Mouse (Mus musculus) kidney, adult 2 months (tissue): ENCODE data around the gene Slco4a1. TPM values are rescaled to one million over a fixed set of nuclear protein-coding genes. Genes with fewer than 3 reads are reported as not detected.

Source experiments
- DNase-seq: peaks from one replicate; pipeline ENCODE4 v3.0.0; 2021
- H3K27ac ChIP-seq: fragments of 200-500 bp; 2 replicates; pipeline ENCODE4 v1.5.1; 2012; ENCODE audit warnings: low read depth, low read length, control low read depth, inconsistent platforms; ENCODE audit not compliant: insufficient read depth
- H3K27me3 ChIP-seq: fragments of 200-500 bp; replicated peaks from 2 replicates; pipeline ENCODE4 v1.6.1; 2012; ENCODE audit warnings: mild to moderate bottlenecking, moderate library complexity, low read length, inconsistent platforms; ENCODE audit not compliant: control insufficient read depth, insufficient read depth
- H3K36me3 ChIP-seq: fragments of 200-500 bp; 2 replicates; pipeline ENCODE4 v1.6.1; 2012; ENCODE audit warnings: mild to moderate bottlenecking, moderate library complexity, low read length, inconsistent platforms; ENCODE audit not compliant: control insufficient read depth, insufficient read depth
- H3K4me1 ChIP-seq: fragments of 200-500 bp; 2 replicates; pipeline ENCODE4 v1.6.1; 2011; ENCODE audit warnings: low read length; ENCODE audit not compliant: control insufficient read depth, insufficient read depth
- H3K4me3 ChIP-seq: fragments of 200-500 bp; 2 replicates; pipeline ENCODE4 v1.5.1; 2011; ENCODE audit warnings: mild to moderate bottlenecking, low read depth, low read length, control low read depth; ENCODE audit not compliant: insufficient read depth
- CTCF ChIP-seq: fragments of 200-500 bp; conservative IDR thresholded peaks from 2 replicates; pipeline ENCODE4 v1.5.1; 2011; ENCODE audit warnings: low read depth, mild to moderate bottlenecking, control low read depth, low read length, moderate library complexity, mixed read lengths; ENCODE audit not compliant: insufficient read depth, insufficient read length
- POLR2A ChIP-seq: fragments of 200-500 bp; IDR thresholded peaks from one replicate; pipeline ENCODE4 v1.6.1; 2011; ENCODE audit warnings: low read depth, low read length, control low read depth
- WGBS: fragments of 180-500 bp; shearing (Covaris S2); methylation state at CpG from one replicate; pipeline ENCODE4 v1.1.7; 2018; 5-methylcytosine and 5-hydroxymethylcytosine counted together
- polyA plus RNA-seq: library from polyadenylated mRNA; depleted of rRNA; stranded (reverse); fragments of >200 nt; gene quantifications from 2 replicates; pipeline ENCODE4 v1.2.3, GENCODE M21; 2012

Slco4a1 gene
- polyA plus RNA-seq, 1 experiment: 49.4 TPM

- no peak overlapping the region for H3K4me3 ChIP-seq
- 38% methylated on average over 2 of the region's 2 CpGs for WGBS
- DNase-seq: no peak
- no peak overlapping the region for H3K27ac ChIP-seq
- TF ChIP-seq CTCF (no peak), POLR2A (no peak)
- no peaks in the 10 kb centered on the region for H3K27me3 ChIP-seq
- H3K36me3 ChIP-seq: no peaks in the 10 kb centered on the region
- no peaks in the 10 kb centered on the region for H3K4me1 ChIP-seq
Measured at GRCm38 (mm10) chr2:180425115-180425514, 30.9 kb upstream of the Slco4a1 start.

- Histone ChIP-seq H3K4me3 (no peak overlapping the region), H3K36me3 (no peaks in the 10 kb centered on the region), H3K27ac (no peak overlapping the region), H3K27me3 (no peaks in the 10 kb centered on the region), H3K4me1 (no peaks in the 10 kb centered on the region)
- WGBS: 67% methylated on average over 8 of the region's 8 CpGs
- TF ChIP-seq CTCF (no peak), POLR2A (no peak)
- DNase-seq: no peak
Measured at GRCm38 (mm10) chr2:180427073-180427472, 29.0 kb upstream of the Slco4a1 start.

GRCm38 (mm10) chr2:180428331-180428730 is 27.7 kb upstream of the Slco4a1 start:
- H3K27ac ChIP-seq: no peak overlapping the region
- H3K4me1 ChIP-seq: no peaks in the 10 kb centered on the region
- H3K36me3 ChIP-seq: no peaks in the 10 kb centered on the region
- 28% methylated on average over 2 of the region's 2 CpGs for WGBS
- DNase-seq: peak; percentile 28
- H3K27me3 ChIP-seq: no peaks in the 10 kb centered on the region
- peak; percentile 40 for TF ChIP-seq CTCF
- no peak for TF ChIP-seq POLR2A
- H3K4me3 ChIP-seq: no peak overlapping the region

- Histone ChIP-seq H3K4me1 (no peaks in the 10 kb centered on the region), H3K36me3 (no peaks in the 10 kb centered on the region), H3K27ac (no peak overlapping the region), H3K4me3 (no peak overlapping the region), H3K27me3 (no peaks in the 10 kb centered on the region)
- no peak for TF ChIP-seq CTCF
- DNase-seq: no peak
- 79% methylated on average over 11 of the region's 11 CpGs for WGBS
Measured at GRCm38 (mm10) chr2:180430648-180431047, 25.4 kb upstream of the Slco4a1 start.

GRCm38 (mm10) chr2:180432042-180432668 is 23.9 kb upstream of the Slco4a1 start:
- no peaks in the 10 kb centered on the region for H3K4me1 ChIP-seq
- H3K36me3 ChIP-seq: no peaks in the 10 kb centered on the region
- peak; percentile 68 for DNase-seq
- H3K27ac ChIP-seq: no peak overlapping the region
- 29% methylated on average over 10 of the region's 10 CpGs for WGBS
- no peak overlapping the region for H3K4me3 ChIP-seq
- H3K27me3 ChIP-seq: no peaks in the 10 kb centered on the region
- TF ChIP-seq POLR2A: no peak
- peak; percentile 75 for TF ChIP-seq CTCF

GRCm38 (mm10) chr2:180432751-180433150 is 23.3 kb upstream of the Slco4a1 start:
- DNase-seq: no peak
- Histone ChIP-seq H3K27ac (no peak overlapping the region), H3K4me3 (no peak overlapping the region), H3K4me1 (no peaks in the 10 kb centered on the region), H3K36me3 (no peaks in the 10 kb centered on the region), H3K27me3 (no peaks in the 10 kb centered on the region)
- 69% methylated on average over 10 of the region's 10 CpGs for WGBS
- TF ChIP-seq CTCF (no peak), POLR2A (no peak)

GRCm38 (mm10) chr2:180433350-180433749 is 22.7 kb upstream of the Slco4a1 start:
- 83% methylated on average over 7 of the region's 7 CpGs for WGBS
- Histone ChIP-seq H3K27ac (no peak overlapping the region), H3K36me3 (no peaks in the 10 kb centered on the region), H3K4me3 (no peak overlapping the region), H3K27me3 (no peaks in the 10 kb centered on the region), H3K4me1 (no peaks in the 10 kb centered on the region)
- no peak for TF ChIP-seq POLR2A
- no peak for TF ChIP-seq CTCF
- no peak for DNase-seq
